Mouse (Mus musculus): ENCODE data around the gene Dennd2c. TPM values are rescaled to one million over a fixed set of nuclear protein-coding genes. Genes with fewer than 3 reads are reported as not detected.
"Not testable (repeated sequence)": the region's sequence is repeated elsewhere in the genome, so short reads cannot be mapped to it uniquely, and the experiment has no call there.

The Dennd2c gene
- polyA plus RNA-seq, 1 experiment = 1.2 TPM

DNA sequence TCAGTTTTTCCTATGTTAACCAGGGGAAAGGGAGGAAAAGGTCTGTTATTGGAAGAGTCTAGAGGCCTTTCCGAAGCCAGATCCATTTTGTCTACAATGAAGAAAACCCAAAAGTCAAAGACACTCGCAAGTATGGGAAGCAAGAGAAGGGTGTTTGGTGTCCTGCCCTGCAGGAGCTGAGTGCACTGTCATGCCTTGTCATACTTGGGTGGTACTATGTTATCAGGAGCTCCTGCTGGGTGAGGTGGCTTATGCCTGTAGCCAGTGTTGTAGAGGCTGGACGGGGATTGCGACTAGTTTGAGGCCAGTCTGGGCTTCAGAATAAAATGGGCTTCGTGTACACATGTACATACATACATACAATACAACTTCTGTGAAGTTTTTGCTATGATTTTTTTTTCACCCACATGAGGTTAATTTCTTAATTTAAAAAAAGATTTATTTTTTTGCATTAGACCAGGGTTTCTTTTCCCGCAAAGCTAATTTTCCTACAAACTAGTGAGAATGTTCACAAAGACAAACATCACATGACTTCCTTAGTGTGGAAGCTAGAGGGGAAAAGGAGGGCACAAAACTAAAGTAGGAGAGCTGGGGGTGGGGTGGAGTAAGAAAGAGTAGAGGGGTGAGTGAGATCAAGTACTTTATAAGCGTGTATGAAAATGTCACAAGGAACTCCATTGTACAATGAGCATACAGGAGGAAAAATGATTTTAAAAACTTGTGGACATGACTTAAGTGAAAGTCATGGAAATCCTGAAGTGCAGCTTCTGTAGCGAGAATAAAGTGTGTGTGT is 27.2 kb downstream of the Dennd2c start:
- Histone ChIP-seq H3K27me3 (ENCODE audit: control insufficient read depth, insufficient read depth, low read length) (no peaks in the 10 kb centered on the region), H3K27ac (ENCODE audit: insufficient read depth, low read length) (no peak overlapping the region), H3K36me3 (ENCODE audit: control insufficient read depth, insufficient read depth, low read length) (no peaks in the 10 kb centered on the region), H3K4me3 (ENCODE audit: extremely low read depth, insufficient read depth, insufficient read length) (no peak overlapping the region), H3K4me1 (ENCODE audit: control insufficient read depth, insufficient read depth, insufficient read length) (peaks cover 6% of the 10 kb centered on the region; the same call in 1 of the 2 replicates)
- 59% methylated on average over 8 of the region's 8 CpGs for WGBS
- TF ChIP-seq POLR2A (IDR thresholded peaks at IDR 0.05; ENCODE audit: low read depth, low read length) = no peak
- no peak for TF ChIP-seq CTCF (IDR thresholded peaks at IDR 0.05; ENCODE audit: extremely low read depth, insufficient read depth, insufficient read length, insufficient replicate concordance)
- no peak for DNase-seq (ENCODE audit: low read depth in 1 of 2, low spot score in 2 of 2)

DNA sequence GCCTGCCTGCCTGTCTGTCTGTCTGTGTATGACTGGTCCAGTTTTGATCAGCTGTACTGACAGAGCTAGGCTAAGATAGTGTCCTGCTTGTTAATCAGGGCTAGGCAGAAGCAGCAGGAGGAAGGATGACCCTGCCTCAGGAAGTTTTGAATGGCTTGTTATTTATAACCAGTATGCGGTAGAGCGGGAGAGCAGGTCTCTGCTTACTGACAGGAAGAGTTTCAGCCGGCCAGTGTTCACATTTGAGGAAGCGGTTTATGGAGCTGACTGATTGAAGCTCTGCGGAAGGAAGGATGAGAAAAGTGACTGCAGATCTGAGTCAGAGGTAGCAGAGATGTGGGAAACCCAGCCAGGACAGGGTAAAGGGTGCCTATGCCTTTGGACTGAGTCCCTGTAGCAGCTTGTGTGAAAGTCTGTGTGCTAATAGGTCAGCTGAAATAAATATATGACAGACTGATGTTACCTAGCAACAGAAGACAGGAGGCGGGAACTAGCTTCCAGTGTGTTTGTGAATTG is 27.9 kb downstream of the Dennd2c start:
- H3K4me1 ChIP-seq (ENCODE audit: control insufficient read depth, insufficient read depth, insufficient read length) = peaks cover 6% of the 10 kb centered on the region; the same call in 1 of the 2 replicates
- no peak for DNase-seq (ENCODE audit: low read depth in 1 of 2, low spot score in 2 of 2)
- no peaks in the 10 kb centered on the region for H3K36me3 ChIP-seq (ENCODE audit: control insufficient read depth, insufficient read depth, low read length)
- 20% methylated on average over 6 of the region's 6 CpGs for WGBS
- TF ChIP-seq CTCF (IDR thresholded peaks at IDR 0.05; ENCODE audit: extremely low read depth, insufficient read depth, insufficient read length, insufficient replicate concordance) (no peak), POLR2A (IDR thresholded peaks at IDR 0.05; ENCODE audit: low read depth, low read length) (no peak)
- no peaks in the 10 kb centered on the region for H3K27me3 ChIP-seq (ENCODE audit: control insufficient read depth, insufficient read depth, low read length)
- H3K4me3 ChIP-seq (ENCODE audit: extremely low read depth, insufficient read depth, insufficient read length) = no peak overlapping the region
- H3K27ac ChIP-seq (ENCODE audit: insufficient read depth, low read length) = peak overlapping the region; percentile 67

GRCm38 (mm10) chr3:103133098-103133497 is 30.7 kb downstream of the Dennd2c start:
- H3K4me1 ChIP-seq (ENCODE audit: control insufficient read depth, insufficient read depth, insufficient read length) = peaks cover 6% of the 10 kb centered on the region; the same call in 1 of the 2 replicates
- no peaks in the 10 kb centered on the region for H3K36me3 ChIP-seq (ENCODE audit: control insufficient read depth, insufficient read depth, low read length)
- no peak for DNase-seq (ENCODE audit: low read depth in 1 of 2, low spot score in 2 of 2)
- 95% methylated on average over 10 of the region's 10 CpGs for WGBS
- H3K4me3 ChIP-seq (ENCODE audit: extremely low read depth, insufficient read depth, insufficient read length) = no peak overlapping the region
- TF ChIP-seq POLR2A (IDR thresholded peaks at IDR 0.05; ENCODE audit: low read depth, low read length) (no peak), CTCF (IDR thresholded peaks at IDR 0.05; ENCODE audit: extremely low read depth, insufficient read depth, insufficient read length, insufficient replicate concordance) (no peak)
- H3K27ac ChIP-seq (ENCODE audit: insufficient read depth, low read length) = no peak overlapping the region
- no peaks in the 10 kb centered on the region for H3K27me3 ChIP-seq (ENCODE audit: control insufficient read depth, insufficient read depth, low read length)

DNA sequence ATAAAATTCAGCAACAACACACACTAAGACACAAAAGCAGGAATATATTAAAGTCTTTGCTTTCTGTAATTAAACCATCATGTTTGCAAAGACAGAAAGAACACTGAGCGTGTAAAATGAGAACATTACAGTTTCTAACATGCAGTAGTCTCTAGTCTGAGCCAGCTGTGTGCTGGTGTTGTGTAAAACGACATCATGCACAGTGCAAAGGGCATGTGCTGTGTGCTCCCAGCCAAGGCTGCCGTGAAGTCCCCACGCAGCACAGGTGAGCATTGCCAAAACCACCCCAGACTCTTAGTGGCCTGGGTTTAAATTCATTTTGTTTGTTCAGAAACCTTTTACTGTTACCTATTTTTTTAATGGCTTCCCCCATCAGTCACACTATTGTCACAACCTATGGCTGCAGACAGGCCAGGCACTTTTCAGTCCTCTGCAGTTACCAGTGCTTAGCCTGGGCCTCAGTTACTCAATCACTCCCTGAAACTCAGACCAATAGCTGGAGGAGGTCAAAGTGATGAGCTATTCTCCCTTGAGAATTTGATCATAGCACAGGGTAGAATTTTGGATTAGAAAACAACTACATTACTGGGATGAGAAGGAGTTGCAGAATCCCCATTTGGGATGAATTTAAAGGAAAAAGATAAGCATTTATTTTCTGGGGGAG is 34.1 kb downstream of the Dennd2c start:
- Histone ChIP-seq H3K36me3 (ENCODE audit: control insufficient read depth, insufficient read depth, low read length) (no peaks in the 10 kb centered on the region), H3K4me3 (ENCODE audit: extremely low read depth, insufficient read depth, insufficient read length) (no peak overlapping the region)
- WGBS = 93% methylated on average over 4 of the region's 4 CpGs

DNA sequence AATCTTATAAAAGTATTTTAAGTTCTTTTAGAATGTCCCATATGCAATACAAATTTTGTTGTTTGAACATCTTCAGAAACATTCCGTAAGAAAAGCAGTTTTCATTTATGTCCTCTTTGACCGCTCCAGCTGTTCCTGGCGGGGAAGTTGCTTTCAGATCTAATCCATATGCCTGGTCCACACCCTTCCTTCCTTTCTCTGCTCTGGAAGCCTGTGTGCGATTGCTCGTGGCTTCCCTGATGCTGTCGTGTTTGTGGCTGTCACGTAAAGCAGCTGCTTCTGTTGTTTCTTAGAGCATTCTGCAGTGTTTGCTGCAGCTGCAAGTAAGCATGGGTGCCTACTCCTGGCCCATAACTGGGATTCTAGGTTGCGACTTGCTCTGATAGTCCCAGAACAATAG is 36.6 kb downstream of the Dennd2c start:
- Histone ChIP-seq H3K4me3 (ENCODE audit: extremely low read depth, insufficient read depth, insufficient read length) (no peak overlapping the region), H3K27ac (ENCODE audit: insufficient read depth, low read length) (no peak overlapping the region), H3K27me3 (ENCODE audit: control insufficient read depth, insufficient read depth, low read length) (no peaks in the 10 kb centered on the region), H3K36me3 (ENCODE audit: control insufficient read depth, insufficient read depth, low read length) (no peaks in the 10 kb centered on the region), H3K4me1 (ENCODE audit: control insufficient read depth, insufficient read depth, insufficient read length) (no peaks in the 10 kb centered on the region; the same call in 1 of the 2 replicates)
- no peak for TF ChIP-seq POLR2A (IDR thresholded peaks at IDR 0.05; ENCODE audit: low read depth, low read length)
- no peak for TF ChIP-seq CTCF (IDR thresholded peaks at IDR 0.05; ENCODE audit: extremely low read depth, insufficient read depth, insufficient read length, insufficient replicate concordance)
- 66% methylated on average over 8 of the region's 8 CpGs for WGBS
- DNase-seq (ENCODE audit: low read depth in 1 of 2, low spot score in 2 of 2) = no peak

More for the DNA sequence above, 34.1 kb downstream of the Dennd2c start:
- DNase-seq (ENCODE audit: low read depth in 1 of 2, low spot score in 2 of 2) = no peak
- H3K27ac ChIP-seq (ENCODE audit: insufficient read depth, low read length) = no peak overlapping the region
- TF ChIP-seq POLR2A (IDR thresholded peaks at IDR 0.05; ENCODE audit: low read depth, low read length) (no peak), CTCF (IDR thresholded peaks at IDR 0.05; ENCODE audit: extremely low read depth, insufficient read depth, insufficient read length, insufficient replicate concordance) (no peak)
- no peaks in the 10 kb centered on the region for H3K27me3 ChIP-seq (ENCODE audit: control insufficient read depth, insufficient read depth, low read length)
- no peaks in the 10 kb centered on the region; the same call in 1 of the 2 replicates for H3K4me1 ChIP-seq (ENCODE audit: control insufficient read depth, insufficient read depth, insufficient read length)

- H3K4me3 ChIP-seq (ENCODE audit: extremely low read depth, insufficient read depth, insufficient read length) = peak overlapping the region; percentile 28; the same call in 1 of the 2 replicates
- not testable (repeated sequence) for H3K36me3 ChIP-seq (ENCODE audit: control insufficient read depth, insufficient read depth, low read length); H3K4me1 ChIP-seq (ENCODE audit: control insufficient read depth, insufficient read depth, insufficient read length); H3K27me3 ChIP-seq (ENCODE audit: control insufficient read depth, insufficient read depth, low read length); H3K27ac ChIP-seq (ENCODE audit: insufficient read depth, low read length); DNase-seq (ENCODE audit: low read depth in 1 of 2, low spot score in 2 of 2)
- WGBS = 17% methylated on average over 11 of the region's 11 CpGs
Observed at GRCm38 (mm10) chr3:103140095-103140838, 37.9 kb downstream of the Dennd2c start.

All from spleen, adult 2 months (tissue).